Mouse (Mus musculus) lung, embryonic 14.5 days (tissue): Measurements from ENCODE around the gene Cyp2w1. TPM values are rescaled to one million over a fixed set of nuclear protein-coding genes. Genes with fewer than 3 reads are reported as not detected.

Experiments
- ATAC-seq: fragments of 200-750 bp; cut with Nextera tagmentation; 2 replicates; pipeline ENCODE4 v1.8.0; 2017; ENCODE audit warnings: mild to moderate bottlenecking, moderate TSS enrichment, moderate library complexity; ENCODE audit not compliant: insufficient read depth
- DNase-seq: peaks from one replicate; pipeline ENCODE4 v3.0.0-alpha.2; 2015
- H3K27ac ChIP-seq: fragments of 300-500 bp; sonication (generic); 2 replicates; pipeline ENCODE4 v1.5.1; 2014; ENCODE audit warnings: low read depth, mild to moderate bottlenecking, moderate library complexity
- H3K27me3 ChIP-seq: fragments of 300-500 bp; sonication (generic); 2 replicates; pipeline ENCODE4 v1.6.1; 2014; ENCODE audit warnings: low read length, control low read depth; ENCODE audit not compliant: insufficient read depth
- H3K36me3 ChIP-seq: fragments of 300-500 bp; sonication (generic); 2 replicates; pipeline ENCODE4 v1.6.1; 2014; ENCODE audit warnings: control low read depth; ENCODE audit not compliant: insufficient read depth
- H3K4me1 ChIP-seq: fragments of 300-500 bp; sonication (generic); 2 replicates; pipeline ENCODE4 v1.6.1; 2014; ENCODE audit warnings: antibody characterized with exemption, control low read depth; ENCODE audit not compliant: insufficient read depth
- H3K4me2 ChIP-seq: fragments of 300-500 bp; sonication (generic); 2 replicates; pipeline ENCODE4 v1.6.1; 2014; ENCODE audit warnings: mild to moderate bottlenecking
- H3K4me3 ChIP-seq: fragments of 300-500 bp; sonication (generic); 2 replicates; pipeline ENCODE4 v1.5.1; 2014; ENCODE audit warnings: low read depth, low read length
- H3K9ac ChIP-seq: fragments of 300-500 bp; sonication (generic); 2 replicates; pipeline ENCODE4 v1.6.1; 2014
- H3K9me3 ChIP-seq: fragments of 300-500 bp; sonication (generic); 2 replicates; pipeline ENCODE4 v1.6.1; 2016; ENCODE audit warnings: low read depth, low read length, control low read depth
- CTCF ChIP-seq: IDR thresholded peaks from 2 replicates; pipeline ENCODE4 v1.5.1; 2016; ENCODE audit warnings: antibody characterized with exemption, low read depth
- WGBS: fragments of 180-500 bp; shearing (Covaris S2); extraction: QIAGEN DNeasy Blood & Tissue Kit; methylation state at CpG from one replicate; pipeline ENCODE4 v1.1.7; 2014; 5-methylcytosine and 5-hydroxymethylcytosine counted together
- polyA plus RNA-seq: library from polyadenylated mRNA; unstranded; fragments of >200 nt; fragmentation: Nextera tagmentation; extraction: Ambion mirVana; gene quantifications from 2 replicates; pipeline ENCODE4 v1.2.1, GENCODE M21; 2014

Cyp2w1 gene
- polyA plus RNA-seq, 1 experiment from 2014 or later, result not detected

- H3K9me3 ChIP-seq, result no peaks in the 10 kb centered on the region
- no peaks in the 10 kb centered on the region for H3K36me3 ChIP-seq
- peak overlapping the region; percentile 20; the same call in 1 of the 2 replicates for H3K9ac ChIP-seq
- no peak for TF ChIP-seq CTCF
- H3K27me3 ChIP-seq, result no peaks in the 10 kb centered on the region
- 61% methylated on average over 9 of the region's 9 CpGs for WGBS
- H3K4me3 ChIP-seq, result no peak overlapping the region
- DNase-seq, result no peak
- ATAC-seq, result no peak
- H3K4me1 ChIP-seq, result peaks cover 36% of the 10 kb centered on the region
- H3K27ac ChIP-seq, result peak overlapping the region; percentile 81
- peak overlapping the region; percentile 32 for H3K4me2 ChIP-seq
These were observed 30.8 kb downstream of the Cyp2w1 start for GRCm38 (mm10) chr5:139383234-139383633.

- Histone ChIP-seq H3K9me3 (no peaks in the 10 kb centered on the region), H3K27me3 (no peaks in the 10 kb centered on the region), H3K4me2 (no peak overlapping the region), H3K4me1 (peaks cover 34% of the 10 kb centered on the region), H3K36me3 (no peaks in the 10 kb centered on the region), H3K4me3 (no peak overlapping the region), H3K9ac (no peak overlapping the region), H3K27ac (no peak overlapping the region)
- ATAC-seq (no peak), DNase-seq (no peak)
- no peak for TF ChIP-seq CTCF
- WGBS, result 25% methylated on average over 10 of the region's 10 CpGs
These were observed 32.1 kb downstream of the Cyp2w1 start for GRCm38 (mm10) chr5:139384531-139384930.

DNA sequence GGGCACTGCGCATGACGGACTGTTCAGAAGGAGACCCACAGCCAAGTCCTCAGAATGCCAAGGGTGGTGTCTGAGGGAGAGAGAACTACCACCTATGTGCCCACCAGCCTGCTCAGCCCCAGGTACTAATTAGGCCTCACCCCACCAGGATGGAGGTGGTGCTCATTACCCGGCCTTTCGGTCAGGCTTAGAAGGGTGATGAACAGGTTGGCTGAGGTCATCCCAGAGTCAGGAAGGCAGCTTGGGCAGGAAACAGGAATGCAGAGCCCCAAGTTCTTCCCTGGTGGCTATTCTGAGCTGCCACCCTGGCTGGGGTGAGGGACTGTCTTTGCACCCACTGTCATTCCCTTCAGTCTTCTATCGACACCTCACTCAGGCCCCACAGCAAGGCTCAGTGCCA, 33.6 kb downstream of the Cyp2w1 start:
- ATAC-seq, result no peak
- Histone ChIP-seq H3K27ac (no peak overlapping the region), H3K4me2 (no peak overlapping the region), H3K27me3 (no peaks in the 10 kb centered on the region), H3K9ac (no peak overlapping the region), H3K4me1 (peaks cover 36% of the 10 kb centered on the region), H3K36me3 (no peaks in the 10 kb centered on the region), H3K9me3 (no peaks in the 10 kb centered on the region), H3K4me3 (no peak overlapping the region)
- DNase-seq, result no peak
- TF ChIP-seq CTCF, result no peak
- 91% methylated on average over 5 of the region's 5 CpGs for WGBS

- Histone ChIP-seq H3K4me1 (peaks cover 28% of the 10 kb centered on the region), H3K36me3 (peaks cover 2% of the 10 kb centered on the region; the same call in 1 of the 2 replicates), H3K27ac (peak overlapping the region; percentile 86), H3K9me3 (no peaks in the 10 kb centered on the region), H3K27me3 (no peaks in the 10 kb centered on the region), H3K9ac (no peak overlapping the region), H3K4me3 (no peak overlapping the region), H3K4me2 (0 out of 2 replicates have a peak overlapping the region, but pooled peaks have one; percentile 12)
- WGBS, result 74% methylated on average over 10 of the region's 10 CpGs
- peak; percentile 41 for DNase-seq
- no peak for ATAC-seq
- TF ChIP-seq CTCF, result no peak
These were observed 35.1 kb downstream of the Cyp2w1 start for GRCm38 (mm10) chr5:139387329-139388194.

DNA sequence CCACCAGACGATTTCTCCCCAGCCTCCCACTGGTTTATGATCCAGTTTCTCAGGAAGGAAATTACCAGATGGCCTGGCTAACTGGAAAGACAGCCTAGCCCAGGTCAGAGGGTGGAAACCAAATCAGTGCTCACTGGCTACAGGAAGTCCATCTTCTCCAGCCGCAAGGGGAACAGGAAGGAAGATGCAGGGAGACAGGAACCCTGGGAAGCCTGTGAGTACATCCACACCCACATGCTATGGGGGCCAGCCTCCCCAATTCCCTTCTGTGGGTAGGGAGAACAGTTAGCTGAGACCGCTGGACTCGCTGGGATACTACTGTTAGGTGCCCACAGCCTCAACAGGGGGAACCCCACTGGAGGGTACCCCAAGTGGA, 35.8 kb downstream of the Cyp2w1 start:
- H3K9ac ChIP-seq, result no peak overlapping the region
- H3K9me3 ChIP-seq, result no peaks in the 10 kb centered on the region
- DNase-seq (peak; percentile 33), ATAC-seq (no peak)
- WGBS, result 59% methylated on average over 4 of the region's 4 CpGs
- no peak for TF ChIP-seq CTCF
- peaks cover 4% of the 10 kb centered on the region; the same call in 1 of the 2 replicates for H3K36me3 ChIP-seq
- H3K4me3 ChIP-seq, result no peak overlapping the region
- H3K27ac ChIP-seq, result peak overlapping the region; percentile 86
- no peaks in the 10 kb centered on the region for H3K27me3 ChIP-seq
- peaks cover 26% of the 10 kb centered on the region for H3K4me1 ChIP-seq
- 0 out of 2 replicates have a peak overlapping the region, but pooled peaks have one; percentile 20 for H3K4me2 ChIP-seq

DNA sequence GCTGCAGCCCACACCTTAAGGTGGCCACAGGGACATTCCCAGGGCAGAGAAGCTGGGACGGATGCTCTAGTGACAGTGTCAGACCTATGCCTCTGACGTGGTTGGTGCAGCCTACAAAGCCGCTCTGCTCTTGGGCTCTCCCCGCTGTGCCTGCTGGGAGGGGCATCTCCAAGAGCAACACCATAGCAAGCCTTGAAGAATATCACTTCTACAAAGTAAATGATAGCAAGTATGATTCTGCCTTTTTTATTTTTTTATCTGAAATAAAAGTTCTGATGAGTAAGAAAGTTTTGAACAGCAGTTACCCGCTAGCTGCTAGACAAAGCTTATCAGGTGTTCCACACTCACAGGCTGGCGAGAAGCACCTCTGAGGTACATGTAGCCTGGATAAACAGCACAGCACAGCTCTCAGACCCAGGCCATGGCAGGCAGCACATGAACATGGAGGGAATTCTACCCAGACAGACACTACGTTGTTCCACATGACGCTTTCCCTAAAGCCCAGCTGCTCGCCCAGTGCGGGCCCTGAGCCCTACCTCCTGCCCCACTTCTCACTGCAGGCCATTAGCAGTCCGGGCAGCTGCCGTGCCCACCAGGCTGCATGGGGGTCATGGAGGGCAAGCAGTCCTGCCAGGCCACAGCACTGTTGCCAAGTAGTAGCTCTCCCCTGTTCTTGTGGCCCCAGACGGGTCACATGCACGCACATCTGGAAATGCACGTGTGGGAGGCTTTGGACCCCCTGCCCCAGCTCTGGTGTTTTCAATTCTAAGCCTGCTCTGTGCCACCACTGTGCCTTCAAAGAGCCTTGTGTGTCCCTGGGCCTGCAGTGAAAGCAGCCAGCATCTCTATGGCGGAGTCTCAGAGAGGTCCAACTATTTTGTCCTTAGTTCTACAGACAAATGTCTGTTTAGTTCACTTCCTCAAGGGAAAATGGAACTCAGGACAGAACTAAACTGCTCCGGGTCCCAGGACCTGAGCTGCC, 36.6 kb downstream of the Cyp2w1 start:
- WGBS, result 62% methylated on average over 17 of the region's 17 CpGs
- Histone ChIP-seq H3K27me3 (no peaks in the 10 kb centered on the region), H3K9me3 (no peaks in the 10 kb centered on the region), H3K4me3 (no peak overlapping the region), H3K4me2 (0 out of 2 replicates have a peak overlapping the region, but pooled peaks have one; percentile 20), H3K36me3 (peaks cover 4% of the 10 kb centered on the region; the same call in 1 of the 2 replicates), H3K27ac (peak overlapping the region; percentile 86), H3K9ac (peak overlapping the region; percentile 13; the same call in 1 of the 2 replicates), H3K4me1 (peaks cover 26% of the 10 kb centered on the region)
- no peak for TF ChIP-seq CTCF
- DNase-seq (no peak), ATAC-seq (no peak)
